Mouse (Mus musculus): ENCODE data around the gene Atp5e. TPM values are rescaled to one million over a fixed set of nuclear protein-coding genes. Genes with fewer than 3 reads are reported as not detected.

Gene Atp5e
- polyA plus RNA-seq, 1 experiment from 2014 or later: 761 TPM

Other genes starting within 250 kb of the Atp5e start
- gene Gnas, start 179.8 kb downstream of the Atp5e start, polyA plus RNA-seq (2015; fragmentation: Nextera tagmentation; extraction: Ambion mirVana): 2,028 and 2,095 TPM in 2 replicates
- 25.3 and 26.4 TPM in 2 replicates for gene Gm20721, start 117.4 kb downstream of the Atp5e start, polyA plus RNA-seq (2015; fragmentation: Nextera tagmentation; extraction: Ambion mirVana)
- 128 and 138 TPM in 2 replicates for gene Nelfcd, start 48.3 kb downstream of the Atp5e start, polyA plus RNA-seq (2015; fragmentation: Nextera tagmentation; extraction: Ambion mirVana)
- gene Ctsz, start 25.1 kb downstream of the Atp5e start, polyA plus RNA-seq (2015; fragmentation: Nextera tagmentation; extraction: Ambion mirVana): 212 and 217 TPM in 2 replicates
- 6.6 and 7.9 TPM in 2 replicates for gene Tubb1, start 13.4 kb downstream of the Atp5e start, polyA plus RNA-seq (2015; fragmentation: Nextera tagmentation; extraction: Ambion mirVana)
- 116 TPM in 2 replicates for gene Prelid3b, start 9.0 kb upstream of the Atp5e start, polyA plus RNA-seq (2015; fragmentation: Nextera tagmentation; extraction: Ambion mirVana)
- gene Zfp831, start 179.4 kb upstream of the Atp5e start, polyA plus RNA-seq (2015; fragmentation: Nextera tagmentation; extraction: Ambion mirVana): 0.02 and 0.03 TPM in 2 replicates

Data from lung, embryonic 15.5 days (tissue).